Mouse (Mus musculus): ENCODE measurements around the gene Prdm10. TPM values are rescaled to one million over a fixed set of nuclear protein-coding genes. Genes with fewer than 3 reads are reported as not detected.

Prdm10 gene
- total and polyA plus RNA-seq, 2 experiments from 2014 or later, result 5.1 to 16.0 TPM

DNA sequence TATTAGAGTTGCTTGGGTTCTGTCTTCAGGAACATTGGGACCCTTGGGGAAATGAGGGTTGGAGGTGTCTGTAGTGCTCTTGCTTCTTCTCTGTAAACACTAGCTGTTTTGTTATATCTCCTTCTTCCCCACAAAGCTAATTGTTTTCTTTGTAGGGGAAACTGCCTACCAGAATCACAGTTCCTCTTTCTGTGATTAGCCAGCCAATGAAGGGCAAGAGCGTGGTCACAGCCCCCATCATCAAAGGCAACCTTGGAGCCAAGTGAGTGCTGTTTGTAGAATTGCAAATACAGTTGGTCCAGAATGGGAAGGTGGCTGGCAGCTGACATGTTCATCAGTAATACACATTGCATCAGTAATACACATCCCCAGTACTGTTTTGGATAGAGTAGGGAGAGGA, 138.5 kb downstream of the Prdm10 start:
- H3K27me3 ChIP-seq (ENCODE audit: insufficient read depth, low read length), result no peaks in the 10 kb centered on the region
- TF ChIP-seq CTCF (IDR thresholded peaks at IDR 0.05; ENCODE audit: low read depth), result no peak
- H3K4me2 ChIP-seq (ENCODE audit: low read depth), result no peak overlapping the region
- no peaks in the 10 kb centered on the region for H3K9me3 ChIP-seq (ENCODE audit: low read length)
- no peak for DNase-seq
- H3K4me3 ChIP-seq (ENCODE audit: low read depth, low read length), result no peak overlapping the region
- WGBS, result 80% methylated on average over 1 of the region's 1 CpGs
- H3K36me3 ChIP-seq (ENCODE audit: insufficient read depth), result peaks cover 72% of the 10 kb centered on the region
- no peak for ATAC-seq
- H3K9ac ChIP-seq, result no peak overlapping the region
- H3K27ac ChIP-seq (ENCODE audit: low read depth, low read length), result no peak overlapping the region
- H3K4me1 ChIP-seq (ENCODE audit: insufficient read depth), result no peaks in the 10 kb centered on the region

DNA sequence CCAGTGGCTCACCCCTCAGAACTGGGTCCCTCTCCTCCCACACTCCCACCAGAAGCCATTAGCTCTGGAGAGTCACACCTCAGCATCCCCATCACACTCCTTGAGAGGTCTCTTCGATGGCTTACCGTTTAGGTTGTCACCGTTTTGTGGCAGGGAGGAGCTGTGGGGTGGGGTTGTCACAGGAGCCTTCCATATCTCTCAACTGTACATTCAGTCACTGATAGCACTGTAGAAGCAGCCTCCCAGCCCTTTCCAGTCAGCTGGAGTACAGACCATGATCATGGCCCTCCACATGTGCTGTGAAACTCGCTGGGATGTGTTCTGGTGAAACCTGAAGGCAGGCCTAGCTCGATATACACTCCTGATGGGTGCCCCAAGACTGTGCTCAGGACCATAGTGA, 141.8 kb downstream of the Prdm10 start:
- ATAC-seq (no peak), DNase-seq (no peak)
- H3K9me3 ChIP-seq (ENCODE audit: low read length), result no peaks in the 10 kb centered on the region
- H3K4me1 ChIP-seq (ENCODE audit: insufficient read depth), result no peaks in the 10 kb centered on the region
- no peak overlapping the region for H3K9ac ChIP-seq
- H3K27me3 ChIP-seq (ENCODE audit: insufficient read depth, low read length), result no peaks in the 10 kb centered on the region
- no peak overlapping the region for H3K4me2 ChIP-seq (ENCODE audit: low read depth)
- H3K4me3 ChIP-seq (ENCODE audit: low read depth, low read length), result no peak overlapping the region
- no peak overlapping the region for H3K27ac ChIP-seq (ENCODE audit: low read depth, low read length)
- peaks cover 56% of the 10 kb centered on the region for H3K36me3 ChIP-seq (ENCODE audit: insufficient read depth)
- no peak for TF ChIP-seq CTCF (IDR thresholded peaks at IDR 0.05; ENCODE audit: low read depth)
- 96% methylated on average over 5 of the region's 5 CpGs for WGBS

DNA sequence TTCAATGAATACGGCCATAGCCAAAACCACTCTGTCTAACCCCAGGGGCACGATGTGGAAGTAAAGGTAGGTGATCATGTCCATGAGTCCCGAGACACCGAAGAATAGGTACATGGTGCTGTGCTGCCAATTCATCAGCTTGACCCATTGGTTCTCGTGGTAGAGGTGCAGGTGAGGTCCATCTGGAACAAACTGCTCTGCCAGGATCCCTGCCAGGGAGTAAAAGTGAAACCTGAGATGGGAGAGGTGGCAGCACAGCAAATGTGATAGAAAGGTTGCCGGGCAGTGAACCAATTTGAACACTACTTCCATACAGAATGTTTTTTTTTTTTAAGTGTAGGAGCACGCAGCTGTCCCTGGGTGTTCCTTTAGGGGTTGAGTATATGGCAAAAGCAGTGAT, 148.6 kb downstream of the Prdm10 start:
- H3K9me3 ChIP-seq (ENCODE audit: low read length), result no peaks in the 10 kb centered on the region
- H3K36me3 ChIP-seq (ENCODE audit: insufficient read depth), result peaks cover 6% of the 10 kb centered on the region; the same call in 1 of the 2 replicates
- no peaks in the 10 kb centered on the region for H3K4me1 ChIP-seq (ENCODE audit: insufficient read depth)
- H3K4me2 ChIP-seq (ENCODE audit: low read depth), result no peak overlapping the region
- DNase-seq (no peak), ATAC-seq (no peak)
- H3K4me3 ChIP-seq (ENCODE audit: low read depth, low read length), result no peak overlapping the region
- WGBS, result 88% methylated on average over 7 of the region's 7 CpGs
- no peak overlapping the region for H3K9ac ChIP-seq
- no peak for TF ChIP-seq CTCF (IDR thresholded peaks at IDR 0.05; ENCODE audit: low read depth)
- no peaks in the 10 kb centered on the region for H3K27me3 ChIP-seq (ENCODE audit: insufficient read depth, low read length)
- H3K27ac ChIP-seq (ENCODE audit: low read depth, low read length), result no peak overlapping the region

DNA sequence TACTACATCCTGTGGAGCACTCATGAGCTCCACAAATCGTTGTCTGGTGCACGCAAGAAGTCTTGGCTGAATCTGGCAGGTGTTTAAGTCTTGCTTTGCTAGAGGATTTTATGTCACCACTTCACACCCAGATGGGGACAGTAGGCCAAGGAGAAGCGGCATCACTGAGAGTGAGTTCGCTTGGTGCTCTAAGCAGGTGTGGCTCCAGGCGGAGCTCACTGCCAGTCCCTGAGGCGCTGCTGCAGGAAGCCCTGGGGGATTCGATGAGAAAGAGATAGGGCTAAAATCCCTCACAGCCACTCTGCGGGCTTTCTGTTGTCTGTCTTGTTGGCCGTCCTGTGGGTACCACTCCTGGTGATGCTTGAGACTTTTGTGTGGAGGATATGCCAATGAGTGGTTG, 149.7 kb downstream of the Prdm10 start:
- Histone ChIP-seq H3K4me2 (ENCODE audit: low read depth) (no peak overlapping the region), H3K4me3 (ENCODE audit: low read depth, low read length) (no peak overlapping the region), H3K9ac (no peak overlapping the region), H3K27me3 (ENCODE audit: insufficient read depth, low read length) (no peaks in the 10 kb centered on the region), H3K4me1 (ENCODE audit: insufficient read depth) (no peaks in the 10 kb centered on the region), H3K27ac (ENCODE audit: low read depth, low read length) (no peak overlapping the region), H3K36me3 (ENCODE audit: insufficient read depth) (no peaks in the 10 kb centered on the region), H3K9me3 (ENCODE audit: low read length) (no peaks in the 10 kb centered on the region)
- no peak for TF ChIP-seq CTCF (IDR thresholded peaks at IDR 0.05; ENCODE audit: low read depth)
- ATAC-seq (no peak), DNase-seq (no peak)
- 77% methylated on average over 9 of the region's 9 CpGs for WGBS

Other genes with a start within 250 kb of the Prdm10 start
- gene Zbtb44, start 249.9 kb upstream of the Prdm10 start, total RNA-seq (2014; rRNA removed), result 20.2 and 22.1 TPM in 2 replicates
- gene Zbtb44, start 249.9 kb upstream of the Prdm10 start, polyA plus RNA-seq (2015; fragmentation: Nextera tagmentation; extraction: Ambion mirVana), result 3.2 and 5.3 TPM in 2 replicates
- gene St14, start 148.7 kb upstream of the Prdm10 start, total RNA-seq (2014; rRNA removed), result 0.38 and 0.81 TPM in 2 replicates
- gene St14, start 148.7 kb upstream of the Prdm10 start, polyA plus RNA-seq (2015; fragmentation: Nextera tagmentation; extraction: Ambion mirVana), result 0.35 and 0.44 TPM in 2 replicates
- gene Aplp2, start 68.7 kb upstream of the Prdm10 start, total RNA-seq (2014; rRNA removed), result 240 and 341 TPM in 2 replicates
- 251 and 328 TPM in 2 replicates for gene Aplp2, start 68.7 kb upstream of the Prdm10 start, polyA plus RNA-seq (2015; fragmentation: Nextera tagmentation; extraction: Ambion mirVana)
- 30.9 and 46.8 TPM in 2 replicates for gene Nfrkb, start 105.7 kb downstream of the Prdm10 start, total RNA-seq (2014; rRNA removed)
- gene Nfrkb, start 105.7 kb downstream of the Prdm10 start, polyA plus RNA-seq (2015; fragmentation: Nextera tagmentation; extraction: Ambion mirVana), result 13.7 and 22.0 TPM in 2 replicates
- gene Tmem45b, start 183.9 kb downstream of the Prdm10 start, total RNA-seq (2014; rRNA removed), result 0.31 TPM in 1 of 2 replicates, not detected in the other
- gene Tmem45b, start 183.9 kb downstream of the Prdm10 start, polyA plus RNA-seq (2015; fragmentation: Nextera tagmentation; extraction: Ambion mirVana), result 0.13 TPM in 2 replicates